Mouse (Mus musculus) B cell, adult 2 months (primary cell): Measurements from ENCODE around the gene Med11.
"Not testable (repeated sequence)": the region's sequence is repeated elsewhere in the genome, so short reads cannot be mapped to it uniquely, and the experiment has no call there.

Source experiments
- DNase-seq, 2 experiments: peaks; one replicate each; pipeline ENCODE4 v3.0.0; 2022

Med11 gene

GRCm38 (mm10) chr11:70451797-70452498 lies at the start of gene Med11:
Gene Med11, plus strand, starts transcription at chr11:70451919.
- DNase-seq = peak; percentile 92 to 93

- no peak for DNase-seq
Observed at GRCm38 (mm10) chr11:70403598-70403997, 48.1 kb upstream of the Med11 start.

GRCm38 (mm10) chr11:70409594-70410296 lies 42.0 kb upstream of the Med11 start, which contains the start of gene Pelp1:
Gene Pelp1, minus strand, starts transcription at chr11:70410031.
- peak; percentile 84 to 90 for DNase-seq

- DNase-seq = no peak
Observed at GRCm38 (mm10) chr11:70410297-70410643, 41.4 kb upstream of the Med11 start.

DNA sequence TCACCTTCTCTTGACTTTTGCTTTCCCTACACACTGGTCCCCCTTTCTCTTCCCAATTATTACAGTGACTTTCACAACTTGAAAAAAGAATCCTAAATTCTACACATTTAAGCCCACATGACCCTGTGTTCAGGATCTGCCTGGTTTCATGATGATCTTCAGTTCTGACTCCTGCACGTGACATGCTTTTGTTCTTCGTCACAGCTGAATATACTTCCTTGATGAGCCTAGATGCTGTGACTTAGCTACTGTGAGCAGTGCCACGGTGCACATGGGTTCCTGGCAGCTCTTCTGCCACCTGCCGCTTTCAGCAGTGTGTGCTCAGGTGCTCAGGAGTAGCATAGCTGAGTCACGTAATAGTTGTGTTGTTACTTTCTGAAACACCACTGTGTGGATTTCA lies 39.1 kb upstream of the Med11 start:
- peak in 1 of 2 experiments; percentile 8 for DNase-seq

- peak; percentile 88 to 89 for DNase-seq
Observed at GRCm38 (mm10) chr11:70413961-70414360, 37.8 kb upstream of the Med11 start.

- no peak for DNase-seq
Observed at GRCm38 (mm10) chr11:70418199-70418598, 33.5 kb upstream of the Med11 start.

DNA sequence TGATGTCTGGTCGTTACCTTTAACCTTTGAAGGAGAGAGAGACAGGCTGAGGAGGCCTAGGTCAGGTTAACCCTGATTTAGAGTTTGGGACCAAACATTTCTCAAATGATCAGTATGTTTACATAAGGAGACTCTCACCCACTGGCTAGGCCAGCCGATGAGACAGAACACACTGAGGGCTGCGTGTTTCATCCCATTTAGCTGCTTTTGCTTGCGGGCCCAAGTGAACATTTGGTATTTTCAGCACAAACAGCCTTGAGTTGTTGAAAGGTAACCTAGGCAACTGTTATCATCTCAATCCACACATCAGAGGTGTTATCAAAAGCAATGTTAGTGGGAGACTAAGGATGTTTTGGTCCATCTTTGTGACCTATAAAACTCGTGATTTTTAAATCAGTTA lies 32.2 kb upstream of the Med11 start:
- DNase-seq = no peak

DNA sequence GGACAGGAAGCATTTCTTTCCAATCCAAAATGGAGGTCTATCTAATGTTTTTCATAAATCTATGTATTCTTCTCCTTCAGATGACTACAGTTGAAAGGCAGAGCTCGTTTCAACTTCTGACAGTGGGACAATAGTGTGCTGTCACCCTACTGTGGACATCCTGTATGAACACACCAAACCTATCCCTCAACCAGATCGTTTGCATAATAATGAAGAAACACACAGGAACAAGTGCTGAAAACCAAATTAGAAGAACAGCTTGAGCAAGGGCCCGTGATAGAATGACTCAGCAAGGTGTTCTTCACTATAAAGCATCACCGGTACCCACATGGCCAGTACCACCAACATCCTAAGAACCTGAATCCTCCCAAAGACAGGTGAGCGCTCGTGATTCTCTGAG lies 25.1 kb upstream of the Med11 start:
- DNase-seq = not testable (repeated sequence)

DNA sequence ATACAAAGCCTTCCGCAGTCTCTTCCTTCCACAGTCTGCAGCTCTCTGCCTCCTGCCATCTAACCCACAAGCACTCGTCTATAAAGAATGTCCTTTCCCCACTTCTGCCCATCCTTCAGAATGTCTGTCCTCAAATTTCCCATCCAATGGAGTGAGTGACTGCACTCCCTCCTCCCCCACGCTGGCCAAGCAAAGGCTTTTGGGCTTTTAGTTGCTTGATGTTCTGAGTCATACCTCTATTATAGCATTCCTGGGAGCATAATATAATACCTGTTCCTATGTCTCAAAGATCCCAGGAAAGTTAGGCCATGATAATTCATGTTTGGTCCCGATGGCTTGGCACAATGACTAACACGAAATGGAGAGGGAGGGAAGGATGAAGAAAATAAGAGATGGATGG lies 20.1 kb upstream of the Med11 start:
- DNase-seq = no peak

DNA sequence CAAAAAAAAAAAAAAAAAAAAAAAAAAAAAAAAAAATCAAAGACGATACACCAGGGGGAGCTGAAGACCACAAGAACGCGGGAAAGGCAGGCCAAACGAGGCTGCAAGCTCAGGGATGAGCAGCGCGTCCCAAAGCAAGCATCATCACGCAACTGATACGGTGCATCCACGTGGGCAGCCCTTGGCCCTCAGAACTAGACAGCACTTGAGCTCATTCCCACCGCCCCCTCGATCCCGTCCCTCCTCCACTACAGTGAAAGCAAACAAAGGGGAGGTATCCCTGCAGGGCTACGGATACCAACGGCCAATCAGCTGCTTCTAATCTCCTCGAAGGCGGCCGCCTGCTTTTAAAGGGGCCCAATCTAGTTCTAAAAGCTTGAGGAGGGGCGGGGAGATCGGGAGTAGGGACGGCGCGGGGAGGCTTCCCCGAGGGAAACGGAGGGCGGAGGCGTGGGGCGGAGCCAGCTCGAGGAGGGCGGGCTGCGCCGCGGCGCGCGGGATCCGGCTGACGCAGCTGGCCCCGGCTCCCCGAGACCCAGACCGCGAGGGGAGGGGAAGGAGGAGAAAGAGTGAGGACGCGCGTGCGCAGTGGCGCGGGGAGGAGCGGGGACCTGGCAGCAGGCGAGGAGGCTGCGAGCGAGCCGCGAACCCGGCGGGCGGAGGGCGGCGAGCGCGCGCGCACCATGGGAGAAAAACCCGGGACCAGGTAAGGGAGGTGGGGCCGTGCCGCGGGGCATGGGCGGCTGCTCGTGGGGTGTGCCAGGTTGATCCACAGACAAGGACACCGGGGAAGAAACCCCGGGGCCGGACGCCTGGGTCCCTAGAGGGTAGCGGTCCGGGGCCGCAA lies 19.4 kb upstream of the Med11 start, which contains the start of gene Arrb2:
Gene Arrb2, plus strand, starts transcription at position 588 of the 847 bp plus-strand sequence.
- DNase-seq = peak; percentile 95 to 96

GRCm38 (mm10) chr11:70432895-70433568 lies 18.7 kb upstream of the Med11 start:
- peak; percentile 39 to 53 for DNase-seq

DNA sequence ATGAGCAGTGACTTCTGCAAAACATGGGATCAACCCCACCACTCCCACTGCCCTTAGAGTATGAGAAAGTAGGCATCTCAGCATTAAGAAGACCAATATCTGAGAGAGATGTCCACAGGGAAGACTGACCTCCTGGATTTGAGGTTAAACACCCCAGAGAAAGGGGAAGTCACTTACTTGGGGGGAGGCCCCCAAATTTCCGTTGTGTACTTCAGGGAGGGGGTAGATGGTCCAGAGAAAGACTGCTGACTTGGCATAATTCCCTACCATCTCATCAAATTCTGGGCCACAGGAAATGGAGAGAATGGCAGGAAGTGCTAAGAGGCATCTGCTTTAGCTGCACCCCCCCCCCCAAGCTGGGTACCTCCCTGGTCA lies 18.2 kb upstream of the Med11 start:
- peak in 1 of 2 experiments; percentile 53 for DNase-seq

DNA sequence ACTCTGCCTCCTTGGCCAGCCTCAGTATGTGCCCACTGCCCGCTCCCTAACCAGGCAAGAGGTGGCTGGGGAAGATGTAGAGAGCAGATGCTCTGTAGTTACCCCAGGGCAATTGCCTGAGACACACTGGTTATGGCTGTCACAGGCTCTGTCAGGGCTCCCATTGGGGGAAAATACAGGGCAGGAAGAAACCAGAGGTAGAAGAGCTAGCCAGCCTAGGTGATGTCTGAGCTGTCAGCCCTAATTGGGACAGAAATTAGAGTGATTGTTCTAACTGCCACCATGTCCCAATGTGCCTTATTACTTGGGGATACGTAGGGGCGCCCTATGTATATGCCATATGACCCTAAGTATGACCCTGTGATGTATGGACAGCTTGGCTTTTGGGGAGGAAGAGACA lies 17.8 kb upstream of the Med11 start:
- no peak for DNase-seq

DNA sequence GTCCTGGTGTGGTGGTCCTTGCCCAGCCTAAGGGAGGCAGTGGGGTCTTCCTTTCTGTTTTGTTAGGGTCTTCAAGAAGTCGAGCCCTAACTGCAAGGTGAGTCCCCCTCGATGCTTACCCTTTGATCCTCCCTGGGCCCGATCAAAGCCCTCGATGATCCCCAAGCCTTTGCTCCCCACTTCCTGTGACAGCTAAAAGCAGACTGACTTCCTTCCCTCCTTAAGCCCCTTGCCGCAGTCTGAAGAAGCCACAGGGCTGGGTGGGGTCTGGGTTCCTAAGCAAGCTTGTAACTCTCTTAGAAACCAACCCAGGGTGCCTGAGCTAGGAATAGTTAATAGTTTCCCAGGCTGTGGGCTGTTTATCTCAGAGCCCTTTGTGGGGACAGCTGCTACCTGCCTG lies 16.2 kb upstream of the Med11 start:
- no peak for DNase-seq

- DNase-seq = no peak
Observed at GRCm38 (mm10) chr11:70437426-70437825, 14.3 kb upstream of the Med11 start.

- DNase-seq = no peak
Observed at GRCm38 (mm10) chr11:70438728-70439374, 12.9 kb upstream of the Med11 start.

GRCm38 (mm10) chr11:70440637-70441036 lies 11.1 kb upstream of the Med11 start:
- DNase-seq = no peak

DNA sequence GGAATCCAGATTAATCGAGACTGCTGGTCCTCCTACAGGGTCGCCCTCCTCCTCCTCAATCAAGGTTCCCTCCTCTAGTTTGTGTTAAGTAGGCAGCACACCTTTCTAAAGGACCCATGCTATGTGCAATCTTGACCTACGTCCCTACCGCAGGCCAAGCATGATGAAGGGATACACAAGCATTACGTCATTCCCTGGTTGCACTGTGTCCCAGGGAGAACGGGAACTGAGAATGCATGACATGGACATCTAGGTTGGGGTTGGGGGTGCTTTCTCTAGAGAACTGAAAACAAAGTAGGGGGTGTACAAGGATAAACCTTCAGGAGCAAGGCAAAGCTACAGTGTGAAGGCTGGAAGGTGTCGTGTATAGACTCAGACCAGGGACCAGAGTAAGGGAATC lies 9.8 kb upstream of the Med11 start:
- no peak for DNase-seq

GRCm38 (mm10) chr11:70443964-70444363 lies 7.8 kb upstream of the Med11 start:
- no peak for DNase-seq

- no peak for DNase-seq
Observed at GRCm38 (mm10) chr11:70444667-70445066, 7.1 kb upstream of the Med11 start.

GRCm38 (mm10) chr11:70446756-70447155 lies 5.0 kb upstream of the Med11 start:
- no peak for DNase-seq
